Mouse (Mus musculus): ENCODE results near the gene Auts2.

DNA sequence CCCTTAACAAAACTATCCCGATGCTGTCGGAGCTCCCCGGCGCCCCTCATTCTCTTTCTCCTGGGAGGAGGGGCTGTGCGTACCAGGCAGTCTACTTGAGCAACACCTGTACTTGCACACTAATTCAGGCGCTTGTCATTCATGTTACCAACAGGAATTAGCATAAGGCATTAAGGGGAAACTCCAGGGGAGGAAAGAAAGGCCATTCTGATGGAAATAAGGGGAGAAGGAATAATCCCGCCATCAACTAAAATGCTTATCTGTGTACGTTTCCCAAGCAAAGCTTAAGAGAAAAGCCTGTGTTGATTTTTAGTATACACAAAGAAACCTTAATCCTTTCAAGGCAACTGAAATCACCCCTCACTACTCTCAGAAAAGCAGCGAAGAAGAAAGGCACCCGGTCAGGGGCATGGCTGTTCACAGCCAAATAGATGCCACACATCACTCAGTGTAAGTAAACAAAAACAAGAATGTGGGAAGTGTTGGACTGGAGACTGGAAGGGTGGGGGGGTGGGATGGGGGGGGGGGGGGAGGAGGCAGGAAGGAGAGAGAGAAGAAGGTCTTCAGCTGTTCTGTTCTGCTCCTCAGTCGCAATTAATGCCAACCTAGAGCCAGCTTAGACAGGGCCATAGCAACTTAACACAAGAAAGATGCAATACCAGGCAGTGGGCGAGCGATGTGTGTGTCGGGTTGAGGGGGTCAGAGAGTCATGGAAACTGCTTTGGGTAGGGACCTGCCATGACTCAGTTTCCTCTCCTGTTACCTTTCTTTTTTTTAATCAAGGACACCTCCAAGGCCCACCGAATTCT, 1011.2 kb downstream of the Auts2 start:
- no peak for TF ChIP-seq POLR2A (IDR thresholded peaks at IDR 0.05; ENCODE audit: borderline replicate concordance, insufficient read depth, low read length)
- TF ChIP-seq CTCF (IDR thresholded peaks at IDR 0.05; ENCODE audit: borderline replicate concordance, insufficient read depth, low read depth, low read length), result no peak

Data from cerebellum, adult 2 months (tissue).